Mouse (Mus musculus): ENCODE measurements around the gene Slc47a2.
A peak's percentile ranks its signal among the peaks of the same experiment; 100 is the strongest.

Slc47a2 gene

DNA sequence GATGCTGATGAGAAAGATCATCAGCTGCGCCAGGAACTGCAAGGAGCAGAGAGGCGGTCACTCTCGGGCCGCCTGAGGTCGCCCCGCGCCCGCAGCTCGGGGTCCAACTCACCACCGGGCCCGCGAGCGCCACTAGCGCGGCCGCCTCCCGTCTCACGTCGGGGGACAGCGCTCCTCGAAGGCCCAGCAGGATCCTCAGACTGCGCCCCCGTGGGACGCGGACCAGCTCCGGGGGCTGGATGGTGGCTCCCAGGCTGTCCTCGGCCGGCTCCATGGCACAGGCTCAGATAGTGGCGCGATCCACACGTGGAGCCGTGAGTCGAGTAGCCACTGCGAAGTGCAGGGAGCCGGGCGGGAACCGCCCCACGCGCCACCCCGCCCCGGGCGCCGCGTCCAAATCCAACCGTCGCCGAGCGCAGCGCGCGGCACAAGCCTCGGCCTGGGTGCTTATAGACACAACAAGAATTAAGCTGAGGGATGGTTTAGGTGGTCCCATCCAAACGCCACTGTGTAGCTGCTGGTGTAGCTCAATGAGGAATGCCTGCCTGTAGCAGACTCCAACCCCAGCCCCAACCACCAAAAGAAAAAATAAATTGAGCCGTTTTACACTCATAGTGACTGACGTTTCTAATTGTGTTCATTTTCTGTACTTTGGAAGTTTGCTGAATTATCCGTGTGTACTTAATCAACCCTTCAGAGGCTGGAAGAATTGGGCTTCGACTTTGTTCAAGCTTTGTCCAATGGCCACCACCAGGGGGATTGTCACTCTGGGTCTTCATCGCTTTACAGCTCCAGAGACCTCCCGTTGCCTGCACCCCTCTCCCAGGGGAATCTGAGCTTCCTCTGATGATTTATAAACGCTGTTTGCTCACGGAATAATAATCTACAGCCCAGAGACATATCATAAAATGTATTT lies at the start of gene Slc47a2:
TSS of gene Slc47a2 (minus strand) at position 356 of the 916 bp plus-strand sequence.
- DNase-seq (ENCODE audit: low spot score in 2 of 2) = no peak

DNA sequence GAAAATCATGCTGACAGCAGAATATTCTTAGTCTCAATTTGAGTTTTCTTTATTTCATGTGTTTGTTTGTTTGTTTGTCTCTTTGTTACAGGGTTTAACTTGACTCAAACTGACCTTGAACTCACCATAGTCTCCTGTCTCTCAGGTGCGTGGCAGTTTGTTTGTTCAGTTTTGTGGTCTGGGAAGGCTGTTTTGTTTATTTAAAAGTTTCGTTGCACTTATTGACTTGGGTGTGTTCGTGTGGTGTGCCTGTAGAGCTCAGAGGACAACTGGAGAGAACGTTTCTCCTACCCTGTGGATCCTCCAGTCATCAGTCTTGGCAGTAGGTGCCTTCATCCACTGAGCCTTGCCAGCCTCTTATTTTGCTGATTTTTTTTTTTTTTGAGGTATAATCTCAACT lies 46.3 kb upstream of the Slc47a2 start:
- no peak for DNase-seq (ENCODE audit: low spot score in 2 of 2)

DNA sequence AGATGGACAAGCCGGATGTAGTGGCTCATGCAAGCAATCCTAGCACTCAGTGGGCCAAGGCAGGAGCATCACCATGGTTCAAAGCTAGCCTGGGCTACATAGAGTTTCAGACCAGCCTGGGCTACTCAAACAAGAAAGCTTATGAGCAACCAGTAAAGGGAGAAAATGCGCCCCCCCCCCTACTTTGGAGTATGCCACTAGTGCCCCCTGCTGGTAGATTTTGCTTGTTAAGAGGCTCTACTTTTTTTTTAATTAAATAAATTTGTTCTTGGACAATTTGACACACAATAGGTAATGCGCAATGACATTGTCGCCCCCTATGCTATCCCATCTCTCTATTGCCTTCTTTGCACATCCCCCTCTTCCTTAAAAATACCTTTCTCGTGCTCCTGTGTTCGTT lies 45.4 kb upstream of the Slc47a2 start:
- DNase-seq (ENCODE audit: low spot score in 2 of 2) = no peak

DNA sequence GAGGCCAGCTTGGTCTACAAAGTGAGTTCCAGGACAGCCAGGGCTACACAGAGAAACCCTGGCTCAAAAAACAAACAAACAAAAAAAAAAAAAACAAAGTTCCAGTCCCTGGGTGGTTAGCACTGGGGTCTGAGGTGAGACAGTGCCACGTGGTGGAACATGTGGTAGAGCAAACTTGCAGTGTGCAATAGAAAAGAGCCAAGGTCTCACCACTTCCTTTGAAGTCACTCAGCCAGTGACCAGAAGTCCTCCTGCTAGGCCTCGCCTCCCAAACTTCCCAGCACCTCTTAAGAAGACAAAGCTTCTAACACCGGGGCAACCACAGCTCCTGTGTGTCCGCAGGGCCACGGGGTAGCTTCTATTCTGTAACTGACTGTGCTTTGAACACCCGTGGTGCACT lies 44.6 kb upstream of the Slc47a2 start:
- DNase-seq (ENCODE audit: low spot score in 2 of 2) = no peak

DNA sequence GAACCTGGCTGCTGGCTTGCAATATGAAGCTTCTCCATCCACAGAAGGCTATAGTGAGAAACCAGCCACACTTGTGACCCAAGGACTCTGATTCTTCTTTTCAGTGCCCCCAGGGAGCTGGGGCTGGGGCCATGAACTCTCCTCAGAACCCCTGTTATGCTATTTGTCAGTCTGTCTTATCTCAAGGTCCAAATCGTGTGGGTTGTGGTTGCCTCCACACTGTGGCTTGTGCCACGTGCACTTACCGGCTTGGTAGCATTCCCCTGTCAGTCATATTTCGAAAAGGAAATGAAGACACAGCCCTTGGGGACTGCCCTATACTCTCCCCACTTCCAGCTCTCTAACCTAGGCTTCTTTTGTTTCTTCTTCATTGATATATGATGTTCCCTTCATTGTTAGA lies 43.1 kb upstream of the Slc47a2 start:
- no peak for DNase-seq (ENCODE audit: low spot score in 2 of 2)

DNA sequence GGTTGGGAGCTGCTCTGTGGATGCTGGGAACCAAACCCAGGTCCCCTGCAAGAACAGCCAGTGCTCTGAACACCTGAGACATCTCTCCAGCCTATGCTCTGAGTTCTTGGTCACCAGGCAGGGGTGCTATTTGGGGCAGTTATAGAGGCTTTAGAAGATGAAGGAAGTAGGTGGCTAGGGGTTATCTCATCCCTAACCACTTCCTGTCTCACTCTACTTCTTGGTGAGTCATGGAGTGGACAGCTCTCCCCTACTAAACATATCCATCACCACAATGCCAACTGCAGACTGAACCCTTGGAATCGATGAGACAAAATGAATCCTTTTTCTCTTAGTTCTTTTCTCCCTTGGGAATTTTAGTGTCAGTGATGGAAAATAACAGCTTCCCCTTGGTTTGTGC lies 38.6 kb upstream of the Slc47a2 start:
- DNase-seq (ENCODE audit: low spot score in 2 of 2) = no peak

DNA sequence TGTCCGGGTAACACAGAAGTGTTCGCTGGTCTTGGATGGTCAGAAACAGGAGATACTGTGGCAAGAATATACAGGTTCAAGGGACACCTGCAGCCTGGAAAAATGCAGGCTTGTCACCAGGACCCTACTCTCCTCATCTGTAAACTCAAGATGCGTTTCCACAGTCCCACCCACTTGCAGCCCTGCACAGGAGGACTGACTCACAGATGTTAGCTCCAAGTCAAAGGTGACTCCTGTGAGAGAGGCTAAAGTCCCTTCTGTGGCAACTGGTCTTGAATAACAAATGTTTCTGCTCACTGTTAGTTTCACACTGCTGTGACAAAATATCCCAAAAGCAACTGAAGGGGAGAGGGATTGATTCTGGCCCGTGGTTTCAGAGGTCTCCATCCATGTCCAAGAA lies 36.0 kb upstream of the Slc47a2 start:
- DNase-seq (ENCODE audit: low spot score in 2 of 2) = no peak

DNA sequence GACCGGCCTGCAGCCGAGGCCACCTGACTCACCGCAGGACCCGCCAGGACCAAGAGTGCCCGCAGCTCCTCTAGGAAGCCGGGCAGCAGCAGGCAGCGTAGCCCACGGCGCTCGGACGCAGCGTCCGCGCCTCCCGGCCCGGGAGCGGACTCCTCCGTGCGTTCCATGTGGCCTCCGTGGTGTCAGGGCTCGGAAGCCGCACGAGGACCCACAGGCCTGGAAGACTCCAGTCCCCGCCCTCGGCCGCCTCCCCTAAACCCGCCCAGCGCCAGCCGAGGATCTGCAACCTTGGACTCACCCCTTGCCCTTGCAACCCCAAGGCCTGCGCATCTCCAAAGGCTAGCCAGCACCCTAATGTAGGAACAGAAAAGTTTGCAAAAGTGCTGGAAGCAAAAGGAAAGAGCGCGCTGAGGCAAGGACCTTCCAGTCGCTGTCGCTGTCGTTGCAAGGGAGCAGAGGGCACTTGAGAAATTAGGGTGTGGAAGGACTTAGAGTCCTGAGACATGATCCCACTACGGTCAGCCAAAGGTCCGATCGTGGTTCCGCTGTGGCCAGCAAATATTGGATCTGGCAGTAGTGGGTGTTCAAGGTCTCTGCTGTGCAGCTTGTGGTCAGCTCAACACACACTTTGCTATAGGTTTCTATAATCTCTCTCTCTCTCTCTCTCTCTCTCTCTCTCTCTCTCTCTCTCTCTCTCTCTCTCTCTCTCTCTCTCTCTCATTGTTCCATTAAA lies 35.4 kb upstream of the Slc47a2 start, which contains the start of gene Slc47a1:
TSS of gene Slc47a1 (minus strand) at position 465 of the 733 bp plus-strand sequence.
- no peak for DNase-seq (ENCODE audit: low spot score in 2 of 2)

DNA sequence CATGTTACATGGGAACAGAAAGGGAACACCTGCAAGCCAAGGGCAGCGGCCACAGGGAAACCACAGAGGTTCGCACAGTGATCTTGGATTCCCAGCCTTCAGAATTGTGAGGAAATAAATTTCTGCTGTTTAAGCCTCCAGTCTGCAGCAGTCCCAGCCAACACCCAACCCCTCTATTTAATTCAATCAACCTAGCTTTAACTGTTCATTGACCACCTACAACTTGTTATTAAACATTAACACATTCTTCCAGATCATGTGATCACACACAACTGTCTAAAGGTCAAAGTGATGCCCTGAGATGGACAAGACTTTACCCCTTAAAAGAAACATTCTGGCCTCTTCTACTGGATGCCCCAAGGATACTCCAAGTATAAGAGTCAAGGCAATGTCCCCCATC lies 26.0 kb upstream of the Slc47a2 start:
- no peak for DNase-seq (ENCODE audit: low spot score in 2 of 2)

DNA sequence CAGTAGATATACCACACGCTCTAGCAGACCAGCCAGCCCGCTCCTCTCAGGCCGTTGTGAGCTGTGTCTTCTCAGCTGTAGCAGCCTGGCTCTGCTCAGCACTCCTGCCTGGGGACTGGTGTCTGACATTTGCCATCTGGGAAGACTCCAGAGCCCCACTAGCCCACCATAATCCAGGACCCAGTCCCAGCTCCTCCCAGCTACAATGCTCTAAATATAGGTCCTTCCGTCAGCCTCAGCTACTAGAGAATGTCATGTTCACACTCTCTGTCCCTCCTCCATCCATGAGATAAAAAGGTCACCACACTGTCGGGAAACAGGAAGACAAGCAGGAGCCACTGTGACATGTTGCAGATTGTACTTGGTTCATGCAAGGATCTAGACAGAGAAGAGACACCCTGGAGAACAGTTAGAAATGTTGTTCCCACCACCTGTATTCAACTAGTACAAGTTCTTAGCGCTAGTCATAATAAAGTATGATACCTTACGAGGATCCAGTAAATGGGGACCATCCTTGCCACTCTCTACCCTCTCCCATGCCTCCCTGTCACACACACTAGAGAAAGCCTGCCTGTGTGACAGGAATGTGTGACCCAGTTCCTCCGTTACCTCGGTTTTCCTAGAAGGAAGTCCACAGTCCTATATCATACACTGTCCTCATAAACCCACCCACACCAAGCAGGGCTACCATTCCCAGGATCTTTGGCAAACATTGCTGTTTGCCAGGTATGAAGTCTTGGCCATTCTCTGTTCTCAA lies 24.0 kb upstream of the Slc47a2 start:
- DNase-seq (ENCODE audit: low spot score in 2 of 2) = no peak

DNA sequence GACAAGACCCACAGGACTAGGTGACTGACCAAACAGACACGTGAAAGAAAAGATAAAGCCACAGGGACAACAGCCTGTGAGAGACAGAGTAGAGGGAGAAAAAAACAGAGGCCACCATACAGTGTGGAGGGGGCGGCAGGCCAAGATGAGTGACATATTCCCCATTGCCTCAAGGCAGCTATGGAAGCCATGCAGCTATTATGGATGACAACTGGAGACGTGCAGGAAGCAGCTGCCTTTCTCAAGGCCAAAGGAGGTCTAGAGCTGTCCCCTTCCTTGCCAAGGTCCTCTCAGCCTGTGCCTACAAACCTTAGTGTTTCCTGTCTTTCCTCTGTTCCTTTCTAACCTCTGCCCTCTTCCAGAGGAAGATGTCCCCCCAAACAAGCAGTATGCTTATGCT lies 23.3 kb upstream of the Slc47a2 start:
- DNase-seq (ENCODE audit: low spot score in 2 of 2) = no peak

DNA sequence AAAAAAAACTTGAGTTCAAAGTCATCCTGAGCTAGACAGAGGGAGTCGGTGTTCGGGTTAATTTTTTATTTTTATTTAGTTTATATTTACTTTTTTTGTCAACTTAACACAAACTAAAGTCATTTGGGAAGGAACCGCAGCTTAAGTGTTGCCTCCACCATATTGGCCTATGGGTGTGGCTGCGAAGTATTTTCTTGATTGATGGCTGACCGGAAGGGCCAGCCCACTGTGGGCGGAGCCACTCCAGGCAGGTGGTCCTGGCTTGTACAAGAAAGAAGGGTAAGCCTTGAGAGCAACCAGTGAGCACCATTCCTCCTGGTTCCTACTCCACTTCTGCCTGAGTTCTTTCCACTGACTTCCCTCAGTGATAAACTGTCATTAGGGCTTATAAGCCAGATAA lies 21.4 kb upstream of the Slc47a2 start:
- no peak for DNase-seq (ENCODE audit: low spot score in 2 of 2)

DNA sequence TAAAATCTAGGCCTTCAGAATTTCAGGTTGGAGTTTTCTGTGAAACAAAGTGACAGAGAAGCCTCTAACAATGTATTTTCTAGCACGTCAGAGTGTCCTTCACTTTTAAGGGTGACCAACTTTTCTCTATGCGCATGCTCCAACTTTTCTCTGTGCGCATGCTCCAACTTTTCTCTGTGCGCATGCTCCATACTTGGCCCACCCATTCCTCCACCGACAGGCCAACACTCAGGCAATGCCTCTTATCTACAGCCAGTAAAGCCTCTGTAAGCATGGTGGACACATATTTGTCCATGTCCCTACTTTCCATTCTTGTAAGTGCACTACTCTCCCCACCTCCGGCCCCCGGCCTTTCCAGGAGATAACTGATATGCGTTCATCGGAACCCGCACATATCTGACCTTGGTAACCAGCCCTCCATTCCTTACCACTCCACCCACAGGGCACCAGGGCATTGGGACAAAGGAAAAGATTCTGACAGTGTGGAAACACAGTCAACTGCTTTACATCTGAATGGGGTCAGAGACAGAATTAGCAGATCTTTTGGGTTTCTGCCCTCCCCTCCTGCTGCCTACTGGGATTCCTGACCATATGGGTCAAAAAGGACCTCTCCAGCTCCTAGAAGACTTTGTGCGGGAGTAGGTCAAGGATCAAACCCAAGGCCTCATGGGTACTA lies 19.0 kb upstream of the Slc47a2 start:
- DNase-seq (ENCODE audit: low spot score in 2 of 2) = no peak

DNA sequence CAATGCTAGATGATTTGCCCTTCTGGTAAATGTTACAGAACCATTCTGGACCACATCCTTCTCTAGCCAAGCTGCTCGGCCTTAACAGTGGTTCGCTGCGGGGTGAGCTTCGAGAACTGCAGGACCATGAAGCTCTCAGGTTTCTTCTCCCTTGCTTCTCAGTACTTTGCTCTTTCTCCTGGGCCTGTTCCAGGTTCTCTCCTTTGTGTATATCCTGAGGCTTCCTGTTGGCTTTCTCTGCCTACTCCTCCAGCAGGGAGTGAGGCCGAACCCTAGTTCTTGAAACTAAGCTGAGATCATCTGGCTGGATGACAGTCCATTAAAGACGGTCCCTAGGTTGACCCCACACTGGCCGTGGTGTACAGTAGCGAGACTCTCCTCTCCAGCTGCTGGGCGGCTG lies 13.9 kb upstream of the Slc47a2 start:
- DNase-seq (ENCODE audit: low spot score in 2 of 2) = no peak

DNA sequence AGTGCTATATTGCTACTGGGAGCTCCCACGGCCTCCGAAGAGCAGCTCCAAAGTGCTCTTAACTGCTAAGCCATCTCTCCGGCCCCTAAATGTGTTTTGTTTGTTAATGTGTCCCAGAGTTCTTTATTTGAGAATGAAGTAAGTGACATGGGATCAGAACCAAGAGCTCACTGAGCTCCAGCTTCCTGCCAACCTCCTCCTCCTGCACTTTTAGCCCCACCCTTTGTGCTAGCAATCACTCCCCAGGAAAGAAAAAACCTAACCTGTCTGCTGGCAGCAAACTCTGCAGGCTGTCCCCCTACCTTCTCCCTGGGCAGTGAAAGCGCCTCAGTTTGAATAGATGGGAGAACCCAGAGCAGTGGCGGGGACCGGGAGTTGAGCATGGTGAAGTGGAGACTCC lies 13.5 kb upstream of the Slc47a2 start:
- DNase-seq (ENCODE audit: low spot score in 2 of 2) = no peak

DNA sequence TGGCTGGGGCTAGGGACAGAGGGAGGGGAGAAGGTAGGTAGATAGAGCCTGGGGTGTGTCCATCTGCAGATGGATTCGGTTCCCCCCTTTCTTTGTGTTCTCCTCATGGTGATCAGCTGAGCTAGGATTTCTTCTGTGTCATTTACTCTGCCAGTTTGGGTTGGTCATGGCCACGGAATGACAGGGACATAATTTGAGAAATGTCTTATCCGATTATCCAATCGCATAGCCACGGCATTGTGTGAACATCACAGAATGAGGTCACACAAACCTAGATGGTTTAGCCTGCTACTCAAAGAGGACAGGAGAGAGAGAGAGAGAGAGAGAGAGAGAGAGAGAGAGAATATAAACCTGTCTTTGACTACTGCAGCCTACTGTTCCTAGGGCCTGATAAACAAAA lies 12.7 kb upstream of the Slc47a2 start:
- DNase-seq (ENCODE audit: low spot score in 2 of 2) = no peak

DNA sequence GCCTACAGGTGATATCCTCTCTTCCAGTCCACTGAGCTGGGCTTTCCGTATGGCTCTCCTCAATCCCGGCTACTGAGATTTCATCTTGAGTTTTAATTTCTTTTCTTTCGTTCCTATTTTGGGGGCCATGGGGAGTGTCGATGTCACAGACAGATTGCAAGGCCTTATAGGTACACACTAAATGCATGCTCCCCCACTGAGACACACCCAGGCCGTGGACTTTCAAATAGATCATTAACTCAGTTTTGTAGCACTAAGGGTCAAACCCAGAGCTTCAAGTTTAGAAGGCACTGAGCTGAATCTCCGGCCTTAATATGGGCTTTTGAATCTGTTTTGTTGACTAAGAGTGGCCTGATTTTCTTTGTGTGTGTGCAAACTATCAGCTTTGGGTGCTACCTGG lies 11.7 kb upstream of the Slc47a2 start:
- DNase-seq (ENCODE audit: low spot score in 2 of 2) = no peak

DNA sequence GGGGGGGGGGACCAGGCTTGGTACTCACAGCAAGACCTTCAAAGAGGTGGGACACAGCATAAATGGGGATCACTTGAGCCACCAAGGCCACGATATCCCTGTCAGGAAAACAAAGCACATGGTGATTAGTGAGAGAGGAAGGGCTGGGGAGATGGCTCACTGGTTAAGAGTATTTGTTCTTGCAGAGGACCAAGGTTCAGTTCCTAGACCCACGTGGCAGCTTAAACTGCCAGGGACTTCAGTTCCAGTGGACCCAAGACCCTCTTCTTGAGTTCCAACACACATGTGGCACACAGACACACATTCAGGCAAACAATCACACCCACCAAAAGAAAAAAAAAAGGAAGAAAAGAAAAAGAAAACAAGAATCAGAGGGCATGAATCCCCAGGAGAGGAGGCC lies 10.4 kb upstream of the Slc47a2 start:
- DNase-seq (ENCODE audit: low spot score in 2 of 2) = no peak

DNA sequence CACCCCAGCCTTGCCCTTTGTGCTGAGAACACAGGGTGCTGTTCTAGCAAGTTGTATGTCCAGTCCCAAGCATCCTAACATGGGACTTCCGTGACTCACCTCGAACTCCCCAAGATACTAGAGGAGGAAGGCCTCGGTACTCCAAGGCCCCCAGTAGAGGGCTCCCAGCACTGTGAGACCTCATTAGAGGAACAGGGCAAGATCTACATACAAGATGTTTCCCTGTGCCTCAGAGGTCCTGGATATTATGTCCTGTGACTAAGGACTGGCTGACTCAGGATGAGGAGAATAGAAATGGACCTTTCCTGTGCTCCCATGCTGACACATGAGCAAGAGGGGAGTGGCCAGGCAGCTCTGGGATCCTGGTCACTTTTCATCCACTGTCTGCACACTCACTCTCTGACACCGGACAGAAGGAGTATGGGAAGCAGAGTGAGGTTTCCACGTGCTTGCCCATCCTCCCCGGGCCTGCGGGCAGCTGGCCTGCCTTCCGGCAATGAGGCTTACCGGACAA lies 9.5 kb upstream of the Slc47a2 start:
- no peak for DNase-seq (ENCODE audit: low spot score in 2 of 2)

DNA sequence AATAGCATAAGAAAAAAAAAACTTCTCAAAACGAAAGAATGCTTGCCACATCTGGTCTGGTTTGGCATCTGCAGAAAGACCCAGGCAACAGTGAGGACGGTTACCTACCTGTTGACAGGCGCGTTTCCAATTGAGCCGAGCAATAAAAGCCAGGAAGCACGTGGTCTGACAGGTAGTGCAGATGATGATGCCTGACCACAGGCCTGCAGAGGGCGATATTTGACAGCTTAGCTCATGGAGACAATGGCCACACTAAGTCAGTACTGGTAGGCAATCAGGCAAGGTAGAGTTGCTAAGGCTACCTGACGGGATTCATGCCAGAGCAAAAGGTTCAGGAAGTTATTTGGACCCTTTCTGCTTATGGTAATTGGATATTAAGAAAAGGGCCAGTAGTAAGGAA lies 6.7 kb upstream of the Slc47a2 start:
- DNase-seq (ENCODE audit: low spot score in 2 of 2) = peak; percentile 53 to 76

DNA sequence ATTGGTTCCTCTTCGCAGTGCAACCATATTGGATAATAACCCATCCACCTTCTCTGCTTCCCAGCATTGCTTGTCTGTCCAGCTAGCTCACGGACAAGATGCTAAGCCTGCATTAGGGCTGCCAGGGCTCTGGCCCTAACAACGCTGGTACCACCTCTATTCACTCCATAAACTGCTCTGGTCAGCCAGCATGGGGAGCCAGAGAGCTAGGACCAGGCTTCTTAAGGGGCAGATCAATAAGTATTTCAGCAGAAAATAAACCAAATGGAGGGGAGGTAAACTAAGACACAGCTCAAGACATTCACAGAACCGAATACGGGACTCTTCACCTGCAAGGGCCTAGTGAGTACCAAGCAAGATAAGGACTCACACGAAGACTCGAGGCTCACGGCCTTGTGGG lies 3.5 kb upstream of the Slc47a2 start:
- no peak for DNase-seq (ENCODE audit: low spot score in 2 of 2)

DNA sequence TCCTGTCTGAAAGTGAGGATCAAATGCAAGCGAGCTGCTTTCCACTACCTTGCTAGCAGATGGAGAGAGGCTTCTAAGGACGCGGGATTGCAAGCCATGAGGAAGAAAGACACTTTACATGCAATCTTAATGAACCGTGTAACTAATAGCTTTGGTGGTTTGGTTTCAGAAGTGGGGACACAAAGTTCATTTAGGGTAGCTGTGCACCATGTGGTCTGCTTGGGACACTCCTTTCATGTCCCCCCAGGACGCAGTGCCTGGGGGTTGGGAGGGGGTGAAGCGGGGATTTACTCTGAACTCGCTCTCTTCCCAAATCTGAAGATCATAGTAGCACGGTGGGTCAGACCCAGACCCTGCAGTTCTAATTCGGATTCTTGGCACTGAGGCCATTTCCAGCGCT lies 689 bp downstream of the Slc47a2 start:
- DNase-seq (ENCODE audit: low spot score in 2 of 2) = no peak

Data from spleen, postnatal 4 days (tissue).